Mouse (Mus musculus) CD4-positive, CD25-positive, alpha-beta regulatory T cell, adult 2 months (primary cell): ENCODE results near the gene Slc9b2.
A peak's percentile ranks its signal among the peaks of the same experiment; 100 is the strongest.

Experiments
- DNase-seq: peaks from one replicate; pipeline ENCODE4 v3.0.0-alpha.2; 2012; ENCODE audit warnings: low read depth, low spot score

Slc9b2 gene

DNA sequence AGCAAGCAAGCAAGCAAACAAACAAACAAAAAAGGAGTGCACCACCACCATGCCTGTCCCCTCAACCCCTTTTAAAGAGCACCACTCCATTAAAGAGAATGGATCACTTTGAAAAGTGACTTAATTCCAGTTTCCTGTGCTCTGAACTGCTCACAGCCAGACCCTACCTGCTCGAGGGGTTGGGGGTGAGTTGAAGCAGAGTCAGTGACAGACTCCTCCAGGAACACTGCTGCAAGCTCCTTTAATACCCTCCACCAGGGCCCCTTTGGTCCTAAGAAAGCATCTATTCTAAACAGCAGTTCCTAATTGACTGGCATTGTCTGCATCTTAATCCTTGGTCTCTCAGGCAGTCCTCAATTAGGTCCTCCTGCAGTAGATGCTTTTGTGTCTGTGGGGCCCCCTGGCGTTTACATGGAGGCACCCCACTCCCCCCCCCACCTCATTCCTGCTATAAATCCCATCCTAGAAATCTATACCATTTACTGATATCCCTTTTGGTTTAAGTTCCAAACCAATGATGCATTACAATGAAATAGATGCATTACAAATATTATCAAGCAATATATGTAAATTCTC is 5.5 kb downstream of the Slc9b2 start:
- DNase-seq, result no peak

GRCm38 (mm10) chr3:135313727-135314126 is 6.2 kb downstream of the Slc9b2 start:
- DNase-seq, result no peak

DNA sequence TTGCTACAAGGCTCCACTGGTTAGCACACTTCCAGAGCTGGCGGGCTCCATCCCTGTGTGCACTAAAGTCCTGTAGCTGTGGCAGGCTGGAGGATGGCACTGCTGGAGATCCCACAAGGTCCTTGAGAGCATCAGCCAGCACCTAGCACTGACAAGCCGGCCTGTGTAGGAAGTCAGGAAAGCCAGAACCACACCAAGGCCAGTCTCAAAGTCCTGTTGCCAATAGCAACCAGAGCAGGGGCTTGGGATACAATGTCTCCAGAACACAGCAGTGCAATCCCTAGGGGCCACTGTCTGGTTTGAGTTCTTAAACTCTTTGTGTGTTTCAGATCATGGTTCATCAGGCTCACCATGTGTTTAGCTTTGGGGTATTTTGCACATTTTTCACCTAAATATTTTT is 7.3 kb downstream of the Slc9b2 start:
- no peak for DNase-seq

DNA sequence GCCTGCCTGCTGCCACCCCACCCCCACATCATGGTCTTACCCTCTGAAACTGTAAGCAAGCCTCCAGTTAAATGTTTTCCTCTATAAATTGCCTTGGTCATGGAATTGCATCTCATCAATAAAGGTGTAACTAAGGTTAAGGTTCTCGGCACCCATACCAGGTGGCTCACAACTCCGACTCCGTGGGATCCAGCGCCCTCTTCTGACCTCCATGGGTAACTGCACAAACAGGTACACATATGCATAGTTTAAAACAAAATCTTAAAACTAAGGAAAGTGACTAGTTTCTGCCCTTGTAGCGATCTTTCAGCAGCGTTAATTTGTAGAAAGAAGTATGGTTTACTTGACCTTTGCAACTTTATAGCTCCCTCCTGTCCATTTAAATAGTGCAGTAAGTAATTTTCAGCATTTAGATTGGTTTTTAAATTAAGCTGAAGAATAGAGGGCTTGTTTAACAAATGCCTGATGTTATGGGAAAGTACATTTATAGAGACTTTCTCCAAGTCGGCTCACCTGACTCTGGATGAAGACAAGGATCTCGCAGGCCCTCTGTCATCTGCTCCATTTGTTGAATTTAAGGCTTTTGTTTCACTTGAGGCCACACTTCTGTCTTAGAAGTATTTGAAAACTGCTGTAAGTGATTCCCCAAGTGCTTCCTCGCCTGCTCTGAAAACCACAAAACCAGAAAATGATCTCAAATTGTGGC is 8.4 kb downstream of the Slc9b2 start:
- DNase-seq, result no peak

DNA sequence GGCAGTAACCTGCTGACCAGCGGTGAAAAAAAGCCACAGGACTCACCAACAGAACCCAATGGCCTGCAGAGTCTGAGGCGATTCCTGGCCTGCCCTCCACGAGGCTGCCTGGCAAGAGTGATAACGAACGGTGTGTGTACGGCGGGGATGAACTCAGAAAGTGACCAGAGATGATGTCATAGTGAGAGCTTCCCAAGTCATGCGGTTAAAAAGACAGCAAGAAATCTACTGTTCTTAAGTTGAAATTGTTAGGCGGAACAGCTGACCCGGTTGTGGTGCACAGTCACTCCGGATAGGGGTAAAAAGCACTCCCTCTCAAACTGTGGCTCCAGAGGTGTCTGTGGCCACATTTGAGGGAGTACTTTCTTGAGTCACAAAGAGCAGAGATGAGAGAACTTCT is 10.8 kb downstream of the Slc9b2 start:
- DNase-seq, result no peak

DNA sequence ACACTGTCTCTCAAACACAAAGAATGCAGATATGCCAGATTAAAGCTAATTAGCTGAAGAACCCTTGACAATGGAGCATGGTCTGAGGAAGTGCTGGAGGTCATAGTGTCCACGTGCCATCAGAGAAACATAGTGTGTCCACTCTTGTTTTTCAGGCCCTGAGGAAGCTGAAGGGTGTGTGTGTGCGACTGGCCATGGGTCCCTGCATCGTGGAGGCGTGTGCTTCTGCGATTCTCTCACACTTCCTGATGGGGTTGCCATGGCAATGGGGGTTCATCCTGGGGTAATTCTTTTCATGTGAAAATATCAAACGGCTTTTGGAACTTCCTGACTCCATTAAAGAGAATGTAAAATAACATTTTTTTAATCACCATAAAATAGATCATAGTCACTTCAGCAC is 16.9 kb downstream of the Slc9b2 start:
- DNase-seq, result peak; percentile 64

GRCm38 (mm10) chr3:135327176-135327575 is 19.7 kb downstream of the Slc9b2 start:
- no peak for DNase-seq

DNA sequence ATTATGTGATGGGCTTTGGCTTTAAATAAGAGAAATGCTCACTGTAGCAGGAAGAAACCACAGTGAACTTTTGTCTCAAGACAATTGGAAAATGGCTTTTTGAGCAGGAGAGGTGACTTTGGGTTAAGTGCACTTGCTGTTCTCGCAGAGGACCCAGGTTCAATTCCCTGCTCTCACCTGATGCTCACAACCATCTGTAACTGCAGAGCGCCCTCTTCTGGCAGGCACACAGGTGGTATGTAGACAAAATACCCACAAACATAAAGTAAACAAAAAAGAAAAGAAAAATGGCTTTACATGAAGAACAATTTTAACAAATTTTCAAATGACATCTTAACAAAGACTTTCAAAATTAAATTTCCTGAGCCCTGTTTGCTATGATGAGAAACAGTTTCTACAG is 20.1 kb downstream of the Slc9b2 start:
- DNase-seq, result peak; percentile 65

DNA sequence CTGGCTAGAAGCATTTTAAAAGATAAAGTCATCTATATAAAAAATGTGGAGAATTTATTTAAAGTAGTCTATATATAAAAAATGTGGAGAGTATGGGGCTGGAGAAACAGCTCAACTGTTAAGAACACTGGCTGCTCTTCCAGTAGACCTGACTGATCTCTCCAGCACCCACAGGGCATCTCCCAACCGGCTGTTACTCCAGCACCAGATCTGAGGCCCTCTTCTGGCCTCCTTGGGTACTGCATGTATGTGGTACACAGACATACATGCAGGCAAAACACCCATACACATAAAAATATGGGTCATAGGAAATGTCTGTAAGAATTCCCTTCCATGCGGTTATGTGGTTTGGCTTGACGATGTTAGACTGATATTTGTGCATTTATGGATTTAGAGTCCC is 21.1 kb downstream of the Slc9b2 start:
- DNase-seq, result peak; percentile 84

- DNase-seq, result no peak
These were observed 25.2 kb downstream of the Slc9b2 start for GRCm38 (mm10) chr3:135332691-135333090.

DNA sequence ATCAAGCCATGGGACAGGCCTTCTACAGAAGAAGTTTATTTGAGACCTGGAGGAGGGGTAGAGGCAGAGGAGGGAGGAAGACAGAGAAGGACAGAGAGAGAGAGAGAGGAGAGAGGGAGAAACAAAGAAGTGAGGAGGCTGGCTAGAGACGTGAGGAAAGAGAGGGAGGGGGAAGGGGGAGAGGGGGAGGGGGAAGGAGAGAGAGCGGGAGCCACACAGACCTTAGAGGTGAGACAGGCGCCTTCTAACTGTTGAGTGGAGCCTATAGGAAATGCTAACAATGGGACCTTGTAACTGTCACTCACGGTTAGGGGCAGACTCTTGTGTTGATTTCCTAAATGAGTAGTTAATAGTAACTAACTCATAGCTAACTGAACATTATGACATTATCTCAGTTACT is 26.3 kb downstream of the Slc9b2 start:
- no peak for DNase-seq

DNA sequence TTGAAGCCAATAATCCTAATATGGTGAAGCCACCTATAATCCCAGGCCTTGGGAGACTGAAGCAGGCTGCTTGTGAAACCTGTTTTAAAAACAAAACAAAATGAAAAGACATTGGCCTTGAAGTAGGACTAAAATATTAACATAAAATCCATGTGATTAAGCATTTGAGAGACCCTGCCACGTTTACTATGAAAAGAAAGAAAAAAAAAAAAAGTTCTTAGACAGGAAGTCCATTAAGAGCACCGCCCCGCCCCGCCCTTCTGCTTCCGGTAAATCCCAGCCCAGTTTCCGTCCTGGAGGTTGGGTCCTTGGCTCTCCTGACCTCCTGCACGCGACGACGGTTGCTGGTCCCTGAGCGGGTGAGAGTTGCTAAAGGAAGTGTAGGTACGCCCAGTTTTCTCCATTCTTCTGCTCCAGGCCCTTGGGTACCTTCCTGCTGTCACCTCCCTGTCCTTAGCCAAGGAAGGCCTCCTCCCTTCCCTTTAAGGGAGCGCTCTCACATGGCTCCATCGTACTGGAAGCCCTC is 40.3 kb downstream of the Slc9b2 start, which contains the start of gene Slc9b1:
Slc9b1 (plus strand) TSS at position 291 of the 526 bp plus-strand sequence.
- DNase-seq, result no peak

GRCm38 (mm10) chr3:135349022-135349421 is 41.5 kb downstream of the Slc9b2 start:
- no peak for DNase-seq

- no peak for DNase-seq
These were observed 44.4 kb downstream of the Slc9b2 start for GRCm38 (mm10) chr3:135351857-135352256.

DNA sequence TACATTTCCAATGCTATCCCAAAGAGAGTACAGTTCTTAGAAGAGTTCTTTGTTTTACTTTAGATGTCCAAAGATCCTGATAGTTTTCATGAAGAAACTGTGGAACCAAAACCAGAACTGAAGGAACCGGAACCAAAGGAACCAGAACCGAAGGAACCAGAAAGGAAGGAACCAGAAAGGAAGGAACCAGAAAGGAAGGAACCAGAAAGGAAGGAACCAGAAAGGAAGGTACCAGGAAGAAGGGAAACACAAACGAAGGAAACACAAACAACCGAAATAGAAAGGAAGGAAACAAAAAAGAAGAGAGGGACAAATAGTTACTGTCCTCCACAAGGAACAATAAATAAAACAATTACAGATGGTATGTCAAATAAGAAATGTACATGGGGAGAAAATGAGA is 49.9 kb downstream of the Slc9b2 start:
- no peak for DNase-seq

GRCm38 (mm10) chr3:135375836-135376235 is 68.3 kb downstream of the Slc9b2 start:
- no peak for DNase-seq

- no peak for DNase-seq
These were observed 69.9 kb downstream of the Slc9b2 start for GRCm38 (mm10) chr3:135377445-135377844.

DNA sequence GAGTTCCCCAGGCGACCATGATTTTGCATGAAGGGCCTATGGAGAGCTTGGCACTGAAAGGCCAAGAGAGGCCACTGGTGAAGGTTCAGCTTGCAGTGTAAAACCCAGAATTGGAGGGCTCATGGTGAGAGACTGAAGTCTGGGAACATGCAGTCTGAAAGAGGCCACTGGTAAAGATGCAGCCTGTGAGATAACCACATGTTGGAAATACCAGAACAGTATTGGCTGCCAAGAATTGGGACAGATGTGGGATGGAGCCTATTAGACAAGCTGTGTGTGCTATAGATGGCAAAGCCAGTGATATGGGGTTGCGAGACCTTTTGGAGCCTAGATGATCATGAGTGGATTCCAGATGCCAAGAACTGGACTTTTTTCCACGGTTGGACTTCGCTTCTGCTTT is 72.4 kb downstream of the Slc9b2 start:
- no peak for DNase-seq

- no peak for DNase-seq
These were observed 85.7 kb downstream of the Slc9b2 start for GRCm38 (mm10) chr3:135393186-135393585.
